ENCODE assay signal across 8 mouse cellular contexts in the genomic region with DNA sequence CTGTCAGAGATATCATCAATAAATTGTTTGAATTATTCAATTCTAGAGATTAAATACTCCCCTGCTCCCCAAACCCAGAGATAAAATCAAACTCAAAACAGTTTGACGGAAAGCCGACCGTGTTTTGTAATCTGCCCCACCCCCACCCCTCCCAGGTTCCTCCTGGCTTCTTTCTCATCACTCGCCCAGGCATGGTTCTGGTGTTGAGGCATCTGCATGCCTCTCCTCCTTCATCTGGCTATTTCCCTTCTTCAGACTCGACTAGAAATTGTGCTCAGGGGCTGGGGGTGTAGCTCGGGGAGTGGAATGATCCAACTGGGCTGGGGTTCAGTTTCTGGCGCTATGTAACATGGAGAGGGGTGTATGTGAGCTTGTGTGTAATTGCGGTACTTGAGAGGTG. TPM values are rescaled to one million over a fixed set of nuclear protein-coding genes. Genes with fewer than 3 reads are reported as not detected.
DNase-seq lines count a peak whose midpoint lies in the region; ATAC-seq lines count a peak whose summit lies in the region.

No protein-coding gene starts in this region.

- H3K4me2 ChIP-seq in heart, embryonic 12.5 days, result peak overlapping the region; percentile 59
- H3K4me2 ChIP-seq in limb, embryonic 13.5 days (replicated peaks), result peak overlapping the region; percentile 46

- no peaks in the 10 kb centered on the region for H3K27me3 ChIP-seq in heart, embryonic 12.5 days (replicated peaks)
- no peaks in the 10 kb centered on the region for H3K27me3 ChIP-seq in limb, embryonic 13.5 days

- 36% methylated on average over 8 of the region's 8 CpGs for WGBS in heart, embryonic 12.5 days
- WGBS in limb, embryonic 13.5 days, result 49% methylated on average over 8 of the region's 8 CpGs

- no peak overlapping the region for H3K9ac ChIP-seq in heart, embryonic 12.5 days
- H3K9ac ChIP-seq in limb, embryonic 13.5 days, result no peak overlapping the region

- peak overlapping the region; percentile 17; the same call in 1 of the 2 replicates for H3K4me3 ChIP-seq in heart, embryonic 12.5 days
- H3K4me3 ChIP-seq in limb, embryonic 13.5 days, result no peak overlapping the region

- intact Hi-C loops in left cerebral cortex, postnatal 25 days (cut with DNase I), result loop anchor here (1.0 to 5.0 kb wide), 2 partner anchors 31 to 67 kb away; a partner anchor contains a TSS

- H3K27ac ChIP-seq in heart, embryonic 12.5 days (ENCODE audit: poor library complexity, severe bottlenecking), result no peak overlapping the region
- peak overlapping the region; percentile 58; the same call in 1 of the 2 replicates for H3K27ac ChIP-seq in limb, embryonic 13.5 days

- peaks cover 24% of the 10 kb centered on the region for H3K4me1 ChIP-seq in heart, embryonic 12.5 days (replicated peaks)
- peaks cover 19% of the 10 kb centered on the region for H3K4me1 ChIP-seq in limb, embryonic 13.5 days

- H3K9me3 ChIP-seq in heart, embryonic 12.5 days (replicated peaks), result 0 out of 2 replicates have a peak, but pooled peaks cover 2% of the 10 kb centered on the region
- H3K9me3 ChIP-seq in limb, embryonic 13.5 days, result no peaks in the 10 kb centered on the region

- DNase-seq in heart, postnatal 4 days, result no peak
- DNase-seq in urinary bladder, postnatal 14 days (ENCODE audit: low spot score), result peak; percentile 18
- no peak for DNase-seq in urinary bladder, postnatal 4 days (ENCODE audit: low spot score in 2 of 2)
- no peak for DNase-seq in adrenal gland, postnatal 4 days (ENCODE audit: low spot score in 2 of 2)
- DNase-seq in layer of hippocampus, adult 8-10 months (ENCODE audit: low spot score in 2 of 2), result no peak
- no peak for DNase-seq in left cerebral cortex, postnatal 25 days (ENCODE audit: low spot score in 2 of 2)

- ATAC-seq in heart, embryonic 12.5 days (ENCODE audit: insufficient number of reproducible peaks, low FRiP score), result no peak
- no peak for ATAC-seq in limb, embryonic 13.5 days (ENCODE audit: low FRiP score, low read depth)

- no peaks in the 10 kb centered on the region for H3K36me3 ChIP-seq in heart, embryonic 12.5 days
- no peaks in the 10 kb centered on the region for H3K36me3 ChIP-seq in limb, embryonic 13.5 days

RNA-seq across cellular contexts. Expression of a gene that starts 31.8 kb away (rescaled TPM):
- 28.1 and 29.3 TPM in 2 replicates for polyA plus RNA-seq in heart, embryonic 12.5 days (2016; fragmentation: Nextera tagmentation; extraction: Ambion mirVana)
- total RNA-seq in heart, postnatal 4 days (2021), result 10 to 100 TPM; 23.2 to 24.9 TPM
- polyA plus RNA-seq in limb, embryonic 13.5 days (2015; fragmentation: Nextera tagmentation; extraction: Ambion mirVana), result 53.4 and 60.5 TPM in 2 replicates
- total RNA-seq in adrenal gland, postnatal 4 days (2021), result 10 to 100 TPM; 31.3 to 34.0 TPM
- total RNA-seq in layer of hippocampus, adult 8-10 months (2022), result 10 to 100 TPM; 58.1 to 69.3 (median 62.9) TPM
- 10 to 100 TPM; 59.7 to 63.4 TPM for total RNA-seq in left cerebral cortex, postnatal 25 days (2021)

RNA-seq across cellular contexts. Expression of a gene that starts 38.0 kb away (rescaled TPM):
- 90.9 and 92.6 TPM in 2 replicates for polyA plus RNA-seq in heart, embryonic 12.5 days (2016; fragmentation: Nextera tagmentation; extraction: Ambion mirVana)
- total RNA-seq in heart, postnatal 4 days (2021), result 10 to 100 TPM; 51.8 to 60.5 TPM
- polyA plus RNA-seq in limb, embryonic 13.5 days (2015; fragmentation: Nextera tagmentation; extraction: Ambion mirVana), result 105 and 116 TPM in 2 replicates
- 100 to 1,000 TPM in 1 of 2 experiments, 10 to 100 TPM in 1; 93.9 to 109 TPM for total RNA-seq in adrenal gland, postnatal 4 days (2021)
- 10 to 100 TPM; 53.3 to 58.4 (median 56.1) TPM for total RNA-seq in layer of hippocampus, adult 8-10 months (2022)
- 10 to 100 TPM; 43.0 to 43.4 TPM for total RNA-seq in left cerebral cortex, postnatal 25 days (2021)
